Mouse (Mus musculus): Measurements from ENCODE around the gene Myo1f. TPM values are rescaled to one million over a fixed set of nuclear protein-coding genes. Genes with fewer than 3 reads are reported as not detected.
"Not testable (repeated sequence)": the region's sequence is repeated elsewhere in the genome, so short reads cannot be mapped to it uniquely, and the experiment has no call there.

Gene Myo1f
- polyA plus RNA-seq, 1 experiment from 2014 or later, result 5.2 TPM

GRCm38 (mm10) chr17:33597271-33597670 lies 41.8 kb downstream of the Myo1f start:
- ATAC-seq (ENCODE audit: borderline replicate concordance, extremely low read depth, low FRiP score, low TSS enrichment), result no peak
- no peaks in the 10 kb centered on the region for H3K9me3 ChIP-seq
- no peaks in the 10 kb centered on the region for H3K27me3 ChIP-seq
- H3K27ac ChIP-seq, result no peak overlapping the region
- H3K4me2 ChIP-seq, result no peak overlapping the region
- no peaks in the 10 kb centered on the region for H3K36me3 ChIP-seq
- no peaks in the 10 kb centered on the region for H3K4me1 ChIP-seq
- H3K4me3 ChIP-seq, result no peak overlapping the region
- no peak overlapping the region for H3K9ac ChIP-seq

GRCm38 (mm10) chr17:33598506-33598905 lies 43.0 kb downstream of the Myo1f start:
- Histone ChIP-seq H3K4me2 (no peak overlapping the region), H3K9ac (no peak overlapping the region)
- 85% methylated on average over 5 of the region's 5 CpGs for WGBS

GRCm38 (mm10) chr17:33599836-33600475 lies 44.4 kb downstream of the Myo1f start:
- WGBS, result 83% methylated on average over 8 of the region's 8 CpGs

More at GRCm38 (mm10) chr17:33598506-33598905, 43.0 kb downstream of the Myo1f start:
- H3K9me3 ChIP-seq, result no peaks in the 10 kb centered on the region
- H3K4me3 ChIP-seq, result no peak overlapping the region
- no peaks in the 10 kb centered on the region for H3K36me3 ChIP-seq
- H3K27me3 ChIP-seq, result no peaks in the 10 kb centered on the region
- no peaks in the 10 kb centered on the region for H3K4me1 ChIP-seq
- no peak overlapping the region for H3K27ac ChIP-seq
- ATAC-seq (ENCODE audit: borderline replicate concordance, extremely low read depth, low FRiP score, low TSS enrichment), result no peak

GRCm38 (mm10) chr17:33600831-33601230 lies 45.3 kb downstream of the Myo1f start:
- no peak overlapping the region for H3K4me2 ChIP-seq
- no peaks in the 10 kb centered on the region for H3K4me1 ChIP-seq
- H3K4me3 ChIP-seq, result no peak overlapping the region
- H3K27me3 ChIP-seq, result no peaks in the 10 kb centered on the region
- ATAC-seq (ENCODE audit: borderline replicate concordance, extremely low read depth, low FRiP score, low TSS enrichment), result no peak
- no peak overlapping the region for H3K27ac ChIP-seq
- no peaks in the 10 kb centered on the region for H3K36me3 ChIP-seq
- 75% methylated on average over 3 of the region's 3 CpGs for WGBS
- H3K9ac ChIP-seq, result no peak overlapping the region
- H3K9me3 ChIP-seq, result no peaks in the 10 kb centered on the region

More at GRCm38 (mm10) chr17:33599836-33600475, 44.4 kb downstream of the Myo1f start:
- no peak for ATAC-seq (ENCODE audit: borderline replicate concordance, extremely low read depth, low FRiP score, low TSS enrichment)
- no peak overlapping the region for H3K27ac ChIP-seq
- H3K9ac ChIP-seq, result no peak overlapping the region
- no peaks in the 10 kb centered on the region for H3K36me3 ChIP-seq
- H3K4me3 ChIP-seq, result no peak overlapping the region
- H3K4me2 ChIP-seq, result no peak overlapping the region
- H3K4me1 ChIP-seq, result no peaks in the 10 kb centered on the region
- H3K27me3 ChIP-seq, result no peaks in the 10 kb centered on the region
- no peaks in the 10 kb centered on the region for H3K9me3 ChIP-seq

- no peaks in the 10 kb centered on the region for H3K36me3 ChIP-seq
- no peak overlapping the region for H3K4me2 ChIP-seq
- no peak overlapping the region for H3K9ac ChIP-seq
- H3K9me3 ChIP-seq, result no peaks in the 10 kb centered on the region
- 68% methylated on average over 12 of the region's 12 CpGs for WGBS
- ATAC-seq (ENCODE audit: borderline replicate concordance, extremely low read depth, low FRiP score, low TSS enrichment), result no peak
- H3K27me3 ChIP-seq, result no peaks in the 10 kb centered on the region
- H3K4me1 ChIP-seq, result no peaks in the 10 kb centered on the region
- no peak overlapping the region for H3K27ac ChIP-seq
- no peak overlapping the region for H3K4me3 ChIP-seq
Observed at GRCm38 (mm10) chr17:33601947-33602346, 46.4 kb downstream of the Myo1f start.

- WGBS, result 64% methylated on average over 2 of the region's 2 CpGs
- H3K27me3 ChIP-seq, result no peaks in the 10 kb centered on the region
- no peaks in the 10 kb centered on the region for H3K36me3 ChIP-seq
- ATAC-seq (ENCODE audit: borderline replicate concordance, extremely low read depth, low FRiP score, low TSS enrichment), result no peak
- H3K9me3 ChIP-seq, result no peaks in the 10 kb centered on the region
- no peaks in the 10 kb centered on the region for H3K4me1 ChIP-seq
- H3K9ac ChIP-seq, result no peak overlapping the region
- H3K4me3 ChIP-seq, result no peak overlapping the region
- H3K4me2 ChIP-seq, result no peak overlapping the region
- no peak overlapping the region for H3K27ac ChIP-seq
Observed at GRCm38 (mm10) chr17:33607273-33607672, 51.8 kb downstream of the Myo1f start.

GRCm38 (mm10) chr17:33610548-33610947 lies 55.0 kb downstream of the Myo1f start:
- Histone ChIP-seq H3K9ac (no peak overlapping the region), H3K27ac (no peak overlapping the region), H3K4me3 (no peak overlapping the region), H3K4me2 (no peak overlapping the region), H3K4me1 (no peaks in the 10 kb centered on the region), H3K9me3 (no peaks in the 10 kb centered on the region), H3K27me3 (no peaks in the 10 kb centered on the region), H3K36me3 (no peaks in the 10 kb centered on the region)
- 75% methylated on average over 7 of the region's 7 CpGs for WGBS
- ATAC-seq (ENCODE audit: borderline replicate concordance, extremely low read depth, low FRiP score, low TSS enrichment), result no peak

GRCm38 (mm10) chr17:33613726-33614125 lies 58.2 kb downstream of the Myo1f start:
- not testable (repeated sequence) for H3K4me1 ChIP-seq; H3K36me3 ChIP-seq; H3K4me3 ChIP-seq; H3K9me3 ChIP-seq; H3K9ac ChIP-seq; H3K4me2 ChIP-seq; ATAC-seq (ENCODE audit: borderline replicate concordance, extremely low read depth, low FRiP score, low TSS enrichment); H3K27me3 ChIP-seq; H3K27ac ChIP-seq
- WGBS, result 81% methylated on average over 5 of the region's 5 CpGs

GRCm38 (mm10) chr17:33627281-33627680 lies 71.8 kb downstream of the Myo1f start:
- Histone ChIP-seq H3K9ac (no peak overlapping the region), H3K27ac (no peak overlapping the region), H3K27me3 (no peaks in the 10 kb centered on the region), H3K4me2 (no peak overlapping the region), H3K4me1 (peaks cover 17% of the 10 kb centered on the region), H3K4me3 (no peak overlapping the region), H3K36me3 (peaks cover 14% of the 10 kb centered on the region), H3K9me3 (no peaks in the 10 kb centered on the region)
- 88% methylated on average over 3 of the region's 3 CpGs for WGBS
- no peak for ATAC-seq (ENCODE audit: borderline replicate concordance, extremely low read depth, low FRiP score, low TSS enrichment)

- no peaks in the 10 kb centered on the region for H3K27me3 ChIP-seq
- H3K9me3 ChIP-seq, result no peaks in the 10 kb centered on the region
- H3K4me2 ChIP-seq, result peak within 1 kb of the TSS; percentile 83
- peak; percentile 97 for ATAC-seq (ENCODE audit: borderline replicate concordance, extremely low read depth, low FRiP score, low TSS enrichment)
- H3K9ac ChIP-seq, result peak within 1 kb of the TSS; percentile 81
- peak within 1 kb of the TSS; percentile 73 for H3K4me3 ChIP-seq
- peaks cover 17% of the 10 kb centered on the region for H3K4me1 ChIP-seq
- peak within 1 kb of the TSS; percentile 99 for H3K27ac ChIP-seq
- peaks cover 15% of the 10 kb centered on the region for H3K36me3 ChIP-seq
- 2% methylated on average over 34 of the region's 35 CpGs for WGBS
Observed at GRCm38 (mm10) chr17:33628621-33629486, 73.3 kb downstream of the Myo1f start, which contains the start of gene Zfp414. Gene Zfp414 (plus strand): TSS chr17:33629090.

GRCm38 (mm10) chr17:33629487-33630125 lies 74.1 kb downstream of the Myo1f start:
- Histone ChIP-seq H3K4me1 (peaks cover 17% of the 10 kb centered on the region), H3K36me3 (peaks cover 15% of the 10 kb centered on the region), H3K27me3 (no peaks in the 10 kb centered on the region), H3K4me3 (peak overlapping the region; percentile 73), H3K9me3 (no peaks in the 10 kb centered on the region), H3K4me2 (peak overlapping the region; percentile 83), H3K9ac (peak overlapping the region; percentile 81), H3K27ac (peak overlapping the region; percentile 99)
- WGBS, result 59% methylated on average over 12 of the region's 12 CpGs
- peak; percentile 19 for ATAC-seq (ENCODE audit: borderline replicate concordance, extremely low read depth, low FRiP score, low TSS enrichment)
